Mouse (Mus musculus): ENCODE measurements at regions not wholly inside any gene's neighbourhood (a gene's known extent, or its start where the extent isn't known, plus 50 kb on each side); places are given as distances from the start of the nearest gene placed in this dataset.

DNA sequence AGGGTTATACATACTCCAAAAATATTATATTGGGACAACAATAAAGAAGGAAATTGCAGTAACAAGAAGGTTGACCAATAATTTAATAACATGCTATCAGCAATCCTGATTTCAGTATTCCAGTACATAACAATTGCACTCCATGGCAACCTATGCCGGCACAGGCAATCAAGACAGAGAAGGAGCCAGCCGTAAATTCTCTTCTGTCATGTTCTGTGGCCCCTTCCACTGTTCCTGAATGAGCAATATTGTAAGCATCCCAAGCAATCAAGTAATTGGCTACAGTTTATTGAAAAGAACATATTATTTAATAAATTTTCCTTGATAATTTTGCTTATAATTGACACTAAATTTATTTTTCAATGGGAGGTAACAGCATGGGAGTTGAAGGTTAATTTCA lies 345.8 kb downstream of the Arl4a start:
- no peak overlapping the region for H3K4me3 ChIP-seq
- no peaks in the 10 kb centered on the region for H3K4me1 ChIP-seq
- H3K36me3 ChIP-seq: no peaks in the 10 kb centered on the region
- H3K27me3 ChIP-seq (ENCODE audit: low read depth, poor library complexity, severe bottlenecking): no peaks in the 10 kb centered on the region
- DNase-seq (ENCODE audit: low spot score): no peak
- no peak overlapping the region for H3K27ac ChIP-seq
- no peaks in the 10 kb centered on the region for H3K9me3 ChIP-seq (replicated peaks)
- 85% methylated on average over 2 of the region's 2 CpGs for WGBS

DNA sequence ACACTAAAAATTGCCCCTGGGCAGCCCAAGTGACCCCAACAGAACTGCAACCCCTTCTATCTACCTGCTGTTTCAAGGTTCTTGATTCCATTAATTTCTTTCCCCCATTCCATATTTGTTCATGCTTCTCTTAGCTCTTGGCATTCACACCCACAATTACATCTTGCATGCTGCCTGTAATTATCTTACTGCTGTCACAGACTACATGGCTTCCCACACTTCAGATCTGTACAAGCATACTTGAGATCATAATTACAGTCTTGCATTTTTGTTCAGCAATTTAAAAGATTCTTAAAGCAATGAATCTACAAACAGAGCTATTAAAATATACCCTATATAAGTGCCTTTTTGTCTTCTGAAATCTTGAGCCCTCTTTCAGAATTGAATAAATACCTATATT lies 352.4 kb downstream of the Arl4a start:
- Histone ChIP-seq H3K27ac (no peak overlapping the region), H3K27me3 (ENCODE audit: low read depth, poor library complexity, severe bottlenecking) (no peaks in the 10 kb centered on the region), H3K9me3 (replicated peaks) (no peaks in the 10 kb centered on the region), H3K4me3 (no peak overlapping the region), H3K36me3 (no peaks in the 10 kb centered on the region), H3K4me1 (no peaks in the 10 kb centered on the region)
- DNase-seq (ENCODE audit: low spot score): no peak

DNA sequence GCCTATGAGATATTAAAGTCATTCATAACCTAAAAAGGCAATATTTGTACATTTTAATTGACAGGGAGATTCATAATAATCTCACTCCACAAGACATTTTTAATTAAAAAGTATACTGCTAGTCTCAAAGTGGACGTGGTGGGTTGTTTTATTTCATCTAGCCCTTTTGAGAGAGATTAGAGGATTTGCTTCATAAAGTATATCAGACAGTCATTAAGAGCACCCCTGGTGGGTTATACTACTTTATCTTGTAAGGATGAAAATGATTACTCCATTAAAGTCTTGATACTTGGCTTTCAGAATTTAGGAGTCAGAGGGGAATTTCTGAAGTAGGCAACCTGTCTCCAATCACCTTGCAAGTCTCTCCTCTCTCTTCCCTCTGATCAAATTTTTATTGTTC lies 355.7 kb downstream of the Arl4a start:
- no peak for DNase-seq (ENCODE audit: low spot score)
- H3K4me3 ChIP-seq: no peak overlapping the region
- no peak overlapping the region for H3K27ac ChIP-seq
- H3K27me3 ChIP-seq (ENCODE audit: low read depth, poor library complexity, severe bottlenecking): no peaks in the 10 kb centered on the region
- H3K9me3 ChIP-seq (replicated peaks): no peaks in the 10 kb centered on the region
- no peaks in the 10 kb centered on the region for H3K36me3 ChIP-seq
- H3K4me1 ChIP-seq: no peaks in the 10 kb centered on the region
- 70% methylated on average over 1 of the region's 1 CpGs for WGBS

DNA sequence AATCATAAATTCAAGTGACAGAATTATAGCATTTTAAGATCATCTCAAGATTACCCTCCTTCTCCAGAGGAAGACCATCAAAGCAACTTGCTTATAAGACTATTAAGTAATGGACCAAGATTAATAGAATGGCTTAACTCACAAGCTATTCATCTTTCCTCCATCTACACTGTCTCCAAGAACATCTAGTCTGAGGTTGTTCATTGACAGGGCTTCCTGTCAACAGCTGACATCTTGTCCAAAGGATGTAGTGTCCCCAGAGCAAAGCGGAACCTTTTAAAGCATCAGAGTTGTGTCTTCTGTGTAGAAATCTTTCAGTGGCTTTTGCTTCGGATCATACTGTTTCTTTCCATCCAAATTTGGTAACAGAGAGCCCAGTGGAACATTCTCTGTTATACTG lies 362.2 kb downstream of the Arl4a start:
- no peaks in the 10 kb centered on the region for H3K27me3 ChIP-seq (ENCODE audit: low read depth, poor library complexity, severe bottlenecking)
- H3K9me3 ChIP-seq (replicated peaks): no peaks in the 10 kb centered on the region
- H3K27ac ChIP-seq: no peak overlapping the region
- no peaks in the 10 kb centered on the region for H3K4me1 ChIP-seq
- DNase-seq (ENCODE audit: low spot score): no peak
- H3K4me3 ChIP-seq: no peak overlapping the region
- 89% methylated on average over 2 of the region's 2 CpGs for WGBS
- H3K36me3 ChIP-seq: no peaks in the 10 kb centered on the region

DNA sequence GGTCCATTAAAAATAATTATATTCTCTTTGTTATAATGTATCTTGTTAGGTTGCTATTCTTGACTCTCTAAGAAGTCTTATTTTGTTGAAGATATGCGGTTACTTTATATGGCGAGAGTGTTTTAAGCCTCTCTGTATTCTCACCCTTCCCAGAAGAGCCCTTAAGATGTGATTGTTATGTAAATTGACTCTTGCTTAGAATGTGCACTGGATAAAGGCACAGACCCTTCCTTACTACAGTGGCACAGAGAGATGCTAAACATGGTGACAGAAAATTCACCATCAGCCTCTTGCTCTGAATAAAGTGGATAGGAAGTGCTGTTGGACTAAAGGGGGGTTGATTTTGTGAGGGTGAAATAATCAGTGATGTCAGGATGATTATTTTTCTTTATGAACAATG lies 370.1 kb downstream of the Arl4a start:
- Histone ChIP-seq H3K4me3 (no peak overlapping the region), H3K4me1 (no peaks in the 10 kb centered on the region), H3K27ac (no peak overlapping the region), H3K36me3 (no peaks in the 10 kb centered on the region), H3K27me3 (ENCODE audit: low read depth, poor library complexity, severe bottlenecking) (no peaks in the 10 kb centered on the region), H3K9me3 (replicated peaks) (no peaks in the 10 kb centered on the region)
- 90% methylated on average over 2 of the region's 2 CpGs for WGBS
- no peak for DNase-seq (ENCODE audit: low spot score)

DNA sequence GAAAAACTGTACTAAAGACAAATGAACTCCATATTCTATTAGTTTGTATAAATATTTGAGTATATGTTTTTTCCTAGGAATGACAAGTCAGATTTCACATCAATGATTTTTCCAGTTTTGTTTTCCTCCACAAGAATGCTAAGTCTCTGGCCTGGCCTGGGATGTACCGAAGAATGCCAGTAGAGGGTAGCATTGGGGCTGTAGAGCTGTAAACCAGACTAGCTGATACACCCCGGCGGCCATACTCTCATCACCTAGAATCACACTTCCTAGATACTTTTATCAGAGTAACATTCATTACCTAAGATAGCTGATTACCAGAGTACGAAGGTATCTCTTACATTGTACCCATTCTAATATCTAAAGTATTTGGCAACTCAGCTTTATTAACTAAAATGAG lies 372.4 kb downstream of the Arl4a start:
- no peaks in the 10 kb centered on the region for H3K4me1 ChIP-seq
- 20% methylated on average over 4 of the region's 4 CpGs for WGBS
- no peaks in the 10 kb centered on the region for H3K36me3 ChIP-seq
- no peak overlapping the region for H3K27ac ChIP-seq
- no peaks in the 10 kb centered on the region for H3K27me3 ChIP-seq (ENCODE audit: low read depth, poor library complexity, severe bottlenecking)
- H3K9me3 ChIP-seq (replicated peaks): no peaks in the 10 kb centered on the region
- H3K4me3 ChIP-seq: no peak overlapping the region
- peak; percentile 54 for DNase-seq (ENCODE audit: low spot score)

DNA sequence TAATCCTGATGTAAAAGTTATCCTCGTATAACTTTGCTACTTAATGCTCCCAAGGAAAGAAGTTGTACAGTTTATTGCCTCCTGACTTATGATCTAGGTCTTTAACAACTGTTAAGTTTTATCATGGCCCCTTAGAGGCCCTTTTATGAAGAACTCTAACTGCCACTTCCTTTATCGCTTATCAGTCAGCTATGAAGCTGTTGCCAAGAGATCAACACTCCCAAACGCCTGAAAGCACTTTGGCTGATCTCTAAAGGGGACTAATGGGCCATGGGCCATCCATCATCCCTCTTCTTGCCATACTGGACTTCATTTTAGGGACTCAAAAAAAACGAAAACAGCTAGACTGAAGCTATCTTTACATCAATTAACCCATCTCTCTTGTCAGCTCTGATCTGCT lies 377.4 kb downstream of the Arl4a start:
- DNase-seq (ENCODE audit: low spot score): no peak
- no peaks in the 10 kb centered on the region for H3K9me3 ChIP-seq (replicated peaks)
- H3K4me1 ChIP-seq: no peaks in the 10 kb centered on the region
- H3K4me3 ChIP-seq: no peak overlapping the region
- WGBS: 43% methylated on average over 4 of the region's 4 CpGs
- H3K27ac ChIP-seq: no peak overlapping the region
- H3K27me3 ChIP-seq (ENCODE audit: low read depth, poor library complexity, severe bottlenecking): no peaks in the 10 kb centered on the region
- no peaks in the 10 kb centered on the region for H3K36me3 ChIP-seq

DNA sequence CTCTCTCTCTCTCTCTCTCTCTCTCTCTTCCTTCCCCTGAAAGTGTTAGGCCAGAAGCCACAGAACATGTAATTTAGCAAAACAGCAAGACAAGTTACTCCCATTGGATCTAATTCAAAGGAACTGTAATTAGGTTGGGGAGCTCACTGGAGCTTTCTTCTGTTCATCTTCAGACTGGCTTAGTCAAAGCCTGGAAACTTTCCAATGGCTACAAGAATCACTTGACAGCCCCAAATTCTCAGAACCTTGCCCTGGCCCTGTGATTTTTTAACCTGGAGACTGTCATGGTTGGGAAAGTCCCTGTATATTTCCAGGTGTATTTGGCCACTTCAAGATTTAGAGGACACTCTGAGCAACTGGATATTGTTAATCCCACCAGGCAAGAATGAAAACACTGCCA lies 381.2 kb downstream of the Arl4a start:
- no peaks in the 10 kb centered on the region for H3K4me1 ChIP-seq
- H3K27me3 ChIP-seq (ENCODE audit: low read depth, poor library complexity, severe bottlenecking): no peaks in the 10 kb centered on the region
- H3K36me3 ChIP-seq: no peaks in the 10 kb centered on the region
- H3K9me3 ChIP-seq (replicated peaks): no peaks in the 10 kb centered on the region
- H3K4me3 ChIP-seq: no peak overlapping the region
- no peak for DNase-seq (ENCODE audit: low spot score)
- H3K27ac ChIP-seq: no peak overlapping the region

DNA sequence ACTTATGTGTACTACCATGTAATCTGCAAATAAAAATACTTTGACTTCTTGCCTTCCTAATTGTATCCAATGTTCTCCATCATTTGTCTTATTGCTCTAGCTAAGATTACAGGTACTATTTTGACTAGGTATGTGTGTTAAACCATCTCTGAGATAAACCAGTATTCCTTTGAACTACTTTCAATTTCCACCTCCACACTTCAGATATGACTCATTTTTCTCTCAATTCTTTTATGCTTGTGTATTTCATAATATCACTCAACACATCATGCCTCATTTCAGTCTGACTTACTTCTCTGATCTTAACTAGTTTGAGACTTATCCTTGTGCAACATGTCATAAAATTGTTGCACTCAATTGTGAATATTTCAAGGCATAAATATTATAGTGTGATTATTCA lies 388.9 kb downstream of the Arl4a start:
- no peak overlapping the region for H3K27ac ChIP-seq
- no peaks in the 10 kb centered on the region for H3K4me1 ChIP-seq
- H3K27me3 ChIP-seq (ENCODE audit: low read depth, poor library complexity, severe bottlenecking): no peaks in the 10 kb centered on the region
- DNase-seq (ENCODE audit: low spot score): no peak
- no peaks in the 10 kb centered on the region for H3K36me3 ChIP-seq
- no peak overlapping the region for H3K4me3 ChIP-seq
- no peaks in the 10 kb centered on the region for H3K9me3 ChIP-seq (replicated peaks)

DNA sequence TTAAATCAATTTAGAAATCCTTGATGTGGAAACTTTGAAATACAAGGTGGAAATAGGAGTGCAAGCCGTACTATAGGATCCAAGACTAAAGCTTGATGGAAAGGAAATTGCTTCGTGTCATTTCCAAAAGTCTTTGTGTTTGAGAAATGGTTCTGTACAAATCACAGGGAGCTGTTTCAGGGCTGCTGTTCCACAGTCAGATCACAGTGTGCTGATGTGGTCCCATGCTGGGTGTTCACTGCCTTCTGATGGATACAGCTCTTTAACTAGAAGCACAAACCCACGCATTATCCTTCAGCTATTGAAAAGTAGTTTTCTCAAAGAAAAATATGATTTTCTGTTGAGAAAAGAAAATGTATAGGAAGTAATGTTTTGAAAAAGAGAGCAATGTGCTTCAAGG lies 391.3 kb downstream of the Arl4a start:
- DNase-seq (ENCODE audit: low spot score): no peak
- no peak overlapping the region for H3K27ac ChIP-seq
- 87% methylated on average over 3 of the region's 3 CpGs for WGBS
- no peaks in the 10 kb centered on the region for H3K9me3 ChIP-seq (replicated peaks)
- no peaks in the 10 kb centered on the region for H3K27me3 ChIP-seq (ENCODE audit: low read depth, poor library complexity, severe bottlenecking)
- no peak overlapping the region for H3K4me3 ChIP-seq
- no peaks in the 10 kb centered on the region for H3K4me1 ChIP-seq
- no peaks in the 10 kb centered on the region for H3K36me3 ChIP-seq

DNA sequence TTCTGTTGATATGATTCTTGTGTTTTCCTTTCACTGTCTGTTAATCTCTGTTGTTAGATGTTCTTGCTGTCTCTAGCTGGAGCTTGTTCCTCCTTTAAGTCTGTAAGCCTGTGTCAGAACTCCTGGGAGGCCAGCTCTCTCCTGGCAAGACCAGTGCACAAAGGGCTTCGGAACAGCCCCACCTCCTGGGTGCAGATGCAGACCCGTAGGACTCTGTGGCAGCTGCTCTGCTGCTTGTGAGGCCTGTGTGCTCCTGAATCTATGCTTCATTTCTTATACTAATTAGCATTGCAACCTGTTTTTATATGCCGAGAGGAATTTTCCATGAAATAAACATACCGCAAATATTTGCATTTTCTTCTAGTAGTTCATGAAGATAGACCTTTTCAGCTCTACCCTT lies 392.2 kb downstream of the Arl4a start:
- H3K27me3 ChIP-seq (ENCODE audit: low read depth, poor library complexity, severe bottlenecking): no peaks in the 10 kb centered on the region
- no peaks in the 10 kb centered on the region for H3K4me1 ChIP-seq
- DNase-seq (ENCODE audit: low spot score): no peak
- no peaks in the 10 kb centered on the region for H3K36me3 ChIP-seq
- no peaks in the 10 kb centered on the region for H3K9me3 ChIP-seq (replicated peaks)
- H3K4me3 ChIP-seq: no peak overlapping the region
- WGBS: 78% methylated on average over 4 of the region's 4 CpGs
- H3K27ac ChIP-seq: no peak overlapping the region

DNA sequence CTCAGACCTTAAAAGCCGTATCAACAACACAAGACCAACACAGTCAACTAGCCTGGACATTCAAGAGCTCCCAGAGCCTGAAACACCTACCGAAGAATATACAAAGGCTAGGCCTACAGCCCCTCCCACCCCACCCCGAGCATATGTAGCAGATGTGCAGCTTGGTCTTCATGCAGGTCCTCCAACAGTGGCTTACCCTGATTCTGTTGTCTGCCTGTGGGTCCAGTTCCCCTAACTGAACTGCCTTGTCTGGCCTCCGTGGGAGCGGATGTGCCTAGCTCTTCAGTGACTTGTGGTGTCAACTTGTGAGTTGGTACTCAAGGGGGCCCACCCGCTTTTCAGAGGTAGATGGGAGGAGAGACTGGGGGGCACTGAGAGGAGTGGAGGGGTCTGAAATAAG lies 398.6 kb downstream of the Arl4a start:
- no peaks in the 10 kb centered on the region for H3K9me3 ChIP-seq (replicated peaks)

DNA sequence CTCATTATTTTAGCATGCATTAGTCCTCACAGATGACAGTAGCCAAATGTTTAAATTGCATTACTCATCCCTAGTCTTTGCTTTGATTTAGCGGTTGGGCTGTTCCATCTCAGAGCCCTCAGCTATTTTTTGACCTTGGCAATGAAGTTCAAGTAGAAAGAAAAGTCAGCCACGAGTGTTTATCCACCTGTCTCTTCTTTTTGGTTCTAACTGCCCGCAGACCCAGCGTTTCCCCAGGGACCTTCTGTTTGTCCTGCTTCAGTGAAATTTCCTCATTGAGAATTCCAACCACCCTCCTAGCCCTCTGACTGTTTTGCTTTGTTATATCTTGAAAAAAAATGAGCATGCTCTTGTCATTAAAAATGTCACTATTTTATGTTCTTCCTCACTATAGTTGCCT lies 403.5 kb downstream of the Arl4a start:
- Histone ChIP-seq H3K27ac (no peak overlapping the region), H3K9me3 (replicated peaks) (no peaks in the 10 kb centered on the region), H3K4me3 (no peak overlapping the region), H3K4me1 (no peaks in the 10 kb centered on the region), H3K27me3 (ENCODE audit: low read depth, poor library complexity, severe bottlenecking) (no peaks in the 10 kb centered on the region), H3K36me3 (no peaks in the 10 kb centered on the region)
- DNase-seq (ENCODE audit: low spot score): no peak
- 79% methylated on average over 4 of the region's 4 CpGs for WGBS

More for the DNA sequence above, 398.6 kb downstream of the Arl4a start:
- 89% methylated on average over 6 of the region's 6 CpGs for WGBS
- Histone ChIP-seq H3K4me3 (no peak overlapping the region), H3K36me3 (no peaks in the 10 kb centered on the region), H3K27ac (no peak overlapping the region), H3K27me3 (ENCODE audit: low read depth, poor library complexity, severe bottlenecking) (no peaks in the 10 kb centered on the region), H3K4me1 (no peaks in the 10 kb centered on the region)
- no peak for DNase-seq (ENCODE audit: low spot score)

DNA sequence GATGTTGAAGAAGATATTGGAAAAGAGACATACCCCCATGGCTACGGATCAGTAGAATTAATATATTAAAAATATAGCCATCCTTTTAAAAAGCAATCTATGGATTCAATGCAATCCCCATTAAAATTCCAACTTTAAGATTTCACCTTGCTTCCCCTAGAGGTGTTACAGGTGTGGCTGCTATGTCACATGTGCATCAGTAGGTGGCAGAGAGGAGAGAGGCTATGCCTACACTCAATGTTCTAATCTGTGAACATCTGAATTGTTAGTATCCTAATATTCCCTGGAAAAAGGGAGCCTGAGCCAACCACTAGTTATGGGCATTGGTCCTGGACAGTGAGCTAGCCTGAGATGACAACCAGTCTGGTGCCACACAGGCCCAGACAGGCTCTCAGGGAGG lies 416.6 kb downstream of the Arl4a start:
- Histone ChIP-seq H3K4me3 (no peak overlapping the region), H3K9me3 (replicated peaks) (no peaks in the 10 kb centered on the region), H3K4me1 (no peaks in the 10 kb centered on the region), H3K36me3 (no peaks in the 10 kb centered on the region), H3K27me3 (ENCODE audit: low read depth, poor library complexity, severe bottlenecking) (no peaks in the 10 kb centered on the region), H3K27ac (no peak overlapping the region)
- DNase-seq (ENCODE audit: low spot score): no peak
- 95% methylated on average over 1 of the region's 1 CpGs for WGBS

DNA sequence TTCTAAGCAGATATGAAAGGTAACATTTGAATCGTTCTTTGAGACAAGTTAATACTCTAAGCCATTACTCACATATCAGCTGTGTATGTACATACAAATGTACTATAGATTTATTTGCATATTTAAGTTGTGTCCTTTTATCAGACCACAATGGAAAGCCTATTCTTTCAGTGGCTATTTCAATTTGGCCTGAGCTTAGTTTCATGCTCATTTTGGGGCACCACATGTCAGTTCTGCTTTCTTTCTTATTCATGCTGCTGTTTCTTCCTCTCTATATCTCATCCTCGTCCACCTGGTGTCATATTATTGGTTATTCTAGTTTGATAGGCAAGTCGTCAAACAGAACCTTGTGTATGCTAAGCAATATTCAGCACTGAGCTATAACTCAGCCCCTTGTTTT lies 432.5 kb downstream of the Arl4a start:
- no peak for DNase-seq (ENCODE audit: low spot score)
- H3K4me3 ChIP-seq: no peak overlapping the region
- H3K36me3 ChIP-seq: no peaks in the 10 kb centered on the region
- H3K9me3 ChIP-seq (replicated peaks): no peaks in the 10 kb centered on the region
- WGBS: 80% methylated on average over 3 of the region's 3 CpGs
- H3K4me1 ChIP-seq: no peaks in the 10 kb centered on the region
- no peaks in the 10 kb centered on the region for H3K27me3 ChIP-seq (ENCODE audit: low read depth, poor library complexity, severe bottlenecking)
- H3K27ac ChIP-seq: no peak overlapping the region

Measured in limb, embryonic 10.5 days (tissue).